Mouse (Mus musculus) splenic B cell, adult 2 months (primary cell): ENCODE results near the gene Pced1b.

Experiments
- DNase-seq: peaks from one replicate; pipeline ENCODE4 v3.0.0-alpha.2; 2011; ENCODE audit warnings: low read depth, low spot score
- H3K27me3 ChIP-seq: 2 replicates; pipeline ENCODE4 v1.6.1; 2012; ENCODE audit warnings: mild to moderate bottlenecking, low read length, moderate library complexity, mixed read lengths; ENCODE audit not compliant: control insufficient read depth, poor library complexity, insufficient read depth, severe bottlenecking
- H3K36me3 ChIP-seq: 2 replicates; pipeline ENCODE4 v1.6.1; 2012; ENCODE audit warnings: mild to moderate bottlenecking, low read length, moderate library complexity, mixed read lengths; ENCODE audit not compliant: control insufficient read depth, poor library complexity, insufficient read depth, severe bottlenecking

The Pced1b gene

DNA sequence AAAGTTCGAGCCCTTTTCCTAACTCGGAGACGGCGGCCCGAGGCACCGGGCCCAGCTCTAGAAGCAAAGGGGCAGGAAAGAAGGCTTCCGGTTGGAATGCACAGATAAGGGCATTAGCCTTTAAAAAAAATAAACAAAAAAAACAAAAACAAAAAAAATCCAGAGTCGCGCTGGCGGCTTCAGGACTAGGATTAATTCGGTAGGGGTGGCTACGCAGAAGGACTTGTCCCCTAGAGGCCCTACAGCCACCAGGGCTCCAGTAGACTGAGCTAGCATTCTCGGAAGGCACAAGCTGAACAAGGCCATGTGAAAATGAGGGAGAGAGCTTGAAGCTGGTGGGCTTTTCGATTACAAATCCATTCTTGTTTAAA, 869 bp downstream of the Pced1b start:
- DNase-seq = peak; percentile 62
- no peaks in the 10 kb centered on the region for H3K27me3 ChIP-seq
- no peaks in the 10 kb centered on the region for H3K36me3 ChIP-seq

DNA sequence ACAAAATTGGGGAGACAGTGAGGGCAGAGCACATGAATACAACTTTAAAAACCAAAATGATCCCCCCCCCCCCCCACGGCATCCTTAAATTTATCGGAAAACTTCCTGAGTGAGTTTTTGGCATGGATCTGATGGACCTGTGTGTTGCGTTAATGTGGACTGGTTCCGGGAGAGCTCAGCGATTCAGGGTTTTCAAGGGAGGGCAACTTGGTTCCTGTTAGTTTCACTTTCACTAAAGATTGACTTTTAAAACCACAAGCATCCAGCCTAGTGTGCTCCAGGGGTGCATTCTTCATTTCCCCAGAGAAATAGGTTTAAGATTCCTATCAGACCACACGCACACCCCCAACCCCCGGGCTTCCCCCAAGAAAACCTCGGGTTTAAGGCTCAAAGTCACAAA, 1.4 kb downstream of the Pced1b start:
- DNase-seq = peak; percentile 63
- Histone ChIP-seq H3K27me3 (no peaks in the 10 kb centered on the region), H3K36me3 (no peaks in the 10 kb centered on the region)

DNA sequence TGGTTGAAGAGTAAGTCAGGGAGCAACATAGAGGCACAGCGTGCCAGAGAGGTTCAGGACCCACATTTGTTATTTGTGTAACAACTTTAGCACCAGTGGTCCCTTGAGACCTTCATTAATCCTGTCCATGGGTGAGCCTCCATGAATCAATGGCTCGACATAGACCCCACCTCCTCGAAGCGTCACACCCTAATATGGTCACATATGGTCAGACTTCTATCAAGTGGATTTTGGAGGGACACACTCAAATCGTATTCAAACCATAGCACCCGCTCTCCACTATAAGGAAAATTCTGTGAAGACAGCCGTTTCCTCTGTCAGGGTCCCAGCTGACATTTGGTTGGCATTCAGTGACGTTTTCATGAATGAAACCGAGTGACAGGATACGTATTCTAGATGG, 2.4 kb downstream of the Pced1b start:
- Histone ChIP-seq H3K27me3 (no peaks in the 10 kb centered on the region), H3K36me3 (no peaks in the 10 kb centered on the region)
- peak; percentile 40 for DNase-seq

DNA sequence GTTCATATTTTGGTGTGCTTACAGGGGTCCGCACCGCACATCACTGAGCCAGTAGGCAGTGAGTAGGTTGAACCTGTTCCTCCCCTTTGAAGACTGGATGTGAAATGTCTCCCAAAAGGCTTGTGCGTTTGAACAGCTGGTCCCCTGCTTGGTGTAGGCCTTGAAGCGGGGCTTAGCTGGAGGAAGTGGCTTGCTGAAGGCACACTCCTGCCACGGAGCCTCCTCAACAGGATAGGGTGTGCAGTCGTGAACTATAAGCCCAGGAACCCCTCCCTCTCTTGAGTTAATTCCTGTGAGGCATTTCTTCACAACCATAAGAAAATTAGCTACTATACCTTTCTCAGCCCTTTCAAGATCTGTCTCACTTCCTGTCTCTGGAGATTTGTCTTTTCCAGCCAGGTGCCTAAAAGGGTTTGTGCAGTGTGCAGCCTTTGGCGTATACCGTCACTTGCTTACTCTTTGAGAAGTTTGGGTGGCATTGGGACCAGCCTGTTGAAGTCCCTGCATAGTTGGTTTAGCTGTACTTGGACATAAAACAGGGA, 5.7 kb downstream of the Pced1b start:
- DNase-seq = peak; percentile 44

DNA sequence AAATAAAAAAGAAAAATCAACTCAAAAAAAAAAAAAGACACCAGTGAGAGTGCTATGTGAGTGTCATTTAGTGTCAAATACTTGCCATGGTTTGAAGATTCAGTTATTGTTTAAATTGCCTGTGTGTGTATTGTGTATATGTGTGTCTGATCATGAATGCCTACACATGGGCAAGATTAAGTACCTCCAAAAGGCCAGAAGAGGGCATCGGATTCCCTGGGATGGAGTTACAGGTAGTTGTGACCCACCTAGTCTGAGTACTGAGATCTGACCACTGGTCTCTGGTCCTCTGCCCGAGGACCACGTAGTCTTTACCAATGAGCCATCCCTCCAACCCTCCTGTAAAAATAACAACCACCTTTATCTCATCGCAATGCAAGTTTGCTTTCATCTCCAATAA, 7.5 kb downstream of the Pced1b start:
- DNase-seq = peak; percentile 37
- Histone ChIP-seq H3K27me3 (no peaks in the 10 kb centered on the region), H3K36me3 (no peaks in the 10 kb centered on the region)

More for the DNA sequence above, 5.7 kb downstream of the Pced1b start:
- H3K36me3 ChIP-seq = no peaks in the 10 kb centered on the region
- no peaks in the 10 kb centered on the region for H3K27me3 ChIP-seq

DNA sequence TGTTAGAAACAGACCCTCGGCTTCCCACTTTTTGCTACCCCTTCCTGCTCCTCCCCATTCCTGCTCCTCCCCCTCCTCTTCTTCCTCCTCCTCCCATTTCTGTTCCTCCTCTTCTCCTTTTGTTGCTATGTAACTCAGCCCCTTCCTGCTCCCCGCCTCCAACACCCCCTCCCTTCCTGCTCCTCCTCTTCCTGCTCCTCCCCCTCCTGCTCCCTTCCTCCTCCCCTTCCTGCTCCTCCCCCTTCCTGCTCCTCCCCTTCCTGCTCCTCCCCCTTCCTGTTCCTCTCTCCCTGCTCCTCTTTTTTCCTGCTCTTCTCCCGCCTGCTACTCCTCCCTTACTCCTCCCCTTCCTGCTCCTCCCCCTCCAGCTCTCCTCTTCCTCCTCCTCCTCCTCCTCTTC, 8.9 kb downstream of the Pced1b start:
- Histone ChIP-seq H3K36me3 (no peaks in the 10 kb centered on the region), H3K27me3 (no peaks in the 10 kb centered on the region)
- DNase-seq = no peak

DNA sequence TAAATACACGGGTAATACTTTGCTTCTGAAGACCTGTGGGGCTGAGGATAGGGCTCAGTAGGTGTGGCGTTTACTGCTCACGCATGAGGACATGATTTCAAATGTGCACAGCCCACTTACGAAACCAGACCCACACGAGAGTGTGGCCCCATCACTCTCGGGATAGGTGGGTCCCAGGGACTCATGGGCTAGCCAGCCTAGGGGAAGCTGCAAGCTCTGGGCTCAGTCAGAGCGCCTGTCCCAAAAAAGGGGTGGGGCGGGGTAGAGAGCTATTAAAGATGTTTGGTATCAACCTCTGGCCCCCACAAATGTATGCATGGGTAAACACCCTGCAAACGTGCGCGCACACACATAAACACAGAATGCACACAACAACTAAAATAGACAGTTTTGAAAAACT, 9.5 kb downstream of the Pced1b start:
- DNase-seq = no peak
- H3K27me3 ChIP-seq = no peaks in the 10 kb centered on the region
- H3K36me3 ChIP-seq = no peaks in the 10 kb centered on the region

DNA sequence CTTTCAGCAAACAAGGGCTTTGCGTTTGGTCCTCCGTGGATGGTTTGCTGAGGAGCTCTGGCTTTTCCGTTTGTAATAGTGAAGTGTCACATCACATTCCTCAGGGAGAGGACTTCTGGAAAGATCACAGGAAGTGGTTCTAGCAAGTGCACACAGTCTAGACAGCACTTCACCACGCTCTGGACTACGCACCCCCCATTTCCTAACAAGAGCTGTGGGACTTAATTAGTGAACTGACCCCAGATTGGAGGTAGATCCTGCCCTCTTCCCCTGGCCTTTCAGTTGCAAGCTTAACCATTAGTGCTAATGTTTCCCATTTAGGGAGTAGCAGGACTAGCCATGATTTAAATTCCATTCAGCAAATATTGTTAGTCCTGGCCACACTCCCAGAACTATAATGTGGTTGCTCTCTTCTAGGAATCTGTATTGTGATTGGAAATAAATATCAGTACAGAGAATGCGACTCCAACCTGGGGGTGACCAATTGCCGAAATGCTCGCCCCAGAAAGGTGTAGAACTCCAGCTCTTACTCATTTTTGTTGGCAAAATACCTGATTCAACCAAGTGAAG, 10.4 kb downstream of the Pced1b start:
- Histone ChIP-seq H3K27me3 (no peaks in the 10 kb centered on the region), H3K36me3 (no peaks in the 10 kb centered on the region)
- DNase-seq = no peak

DNA sequence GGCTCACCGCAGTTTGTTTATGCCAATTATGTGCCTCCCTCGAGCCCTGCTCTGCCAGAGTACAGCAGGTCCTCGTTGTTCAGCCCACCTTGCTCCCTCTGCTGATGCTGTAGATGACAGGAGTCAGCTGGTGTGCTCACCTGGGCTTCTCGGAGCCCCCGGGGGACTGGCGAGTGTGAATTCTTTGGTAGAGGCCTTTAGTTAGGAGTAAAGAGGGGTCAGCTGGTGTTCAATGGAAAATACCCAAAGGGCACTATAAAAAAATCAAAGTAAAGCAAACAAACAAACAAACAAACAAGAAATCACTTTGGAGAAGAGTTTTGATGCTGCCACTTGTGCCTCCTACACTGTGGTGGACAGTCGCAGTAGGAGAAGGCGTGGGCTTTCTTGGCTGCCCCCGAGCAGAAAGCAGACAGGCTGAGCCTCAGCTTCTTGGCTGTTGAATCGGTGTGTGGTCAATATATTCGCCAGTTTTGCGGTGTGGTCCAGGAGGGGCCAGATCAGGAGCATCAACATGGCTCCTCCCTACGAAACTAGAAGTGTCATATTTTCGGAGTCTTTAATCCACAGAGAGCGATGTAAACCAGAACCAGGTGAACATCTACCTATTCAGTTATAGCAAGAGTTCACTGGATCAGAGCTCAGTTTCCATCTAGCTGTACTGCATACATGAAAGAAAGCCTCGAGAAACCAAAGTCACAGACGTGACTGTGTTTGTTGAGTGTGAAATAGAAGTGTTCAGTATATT, 11.8 kb downstream of the Pced1b start:
- no peaks in the 10 kb centered on the region for H3K27me3 ChIP-seq
- peak; percentile 51 for DNase-seq
- H3K36me3 ChIP-seq = no peaks in the 10 kb centered on the region

DNA sequence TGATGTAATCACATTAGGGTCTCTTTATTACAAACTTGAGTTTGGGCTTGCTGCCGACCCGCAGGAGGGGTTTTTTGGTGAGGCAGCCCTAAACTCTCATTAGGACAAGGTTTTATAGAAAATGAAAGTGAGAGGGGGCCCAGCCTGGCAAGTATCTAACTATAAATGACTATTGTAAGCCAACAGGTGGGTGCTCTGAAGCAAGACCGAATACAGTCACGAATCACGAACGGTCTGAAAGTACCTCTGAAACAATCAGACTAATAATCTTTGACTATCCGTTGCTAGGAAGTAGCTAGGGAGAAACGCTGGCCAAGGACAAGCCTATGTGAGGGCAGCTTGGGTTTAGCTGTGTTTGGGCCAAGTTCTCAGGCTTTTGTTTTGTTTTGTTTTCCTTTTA, 12.4 kb downstream of the Pced1b start:
- peak; percentile 87 for DNase-seq
- H3K36me3 ChIP-seq = no peaks in the 10 kb centered on the region
- H3K27me3 ChIP-seq = no peaks in the 10 kb centered on the region

DNA sequence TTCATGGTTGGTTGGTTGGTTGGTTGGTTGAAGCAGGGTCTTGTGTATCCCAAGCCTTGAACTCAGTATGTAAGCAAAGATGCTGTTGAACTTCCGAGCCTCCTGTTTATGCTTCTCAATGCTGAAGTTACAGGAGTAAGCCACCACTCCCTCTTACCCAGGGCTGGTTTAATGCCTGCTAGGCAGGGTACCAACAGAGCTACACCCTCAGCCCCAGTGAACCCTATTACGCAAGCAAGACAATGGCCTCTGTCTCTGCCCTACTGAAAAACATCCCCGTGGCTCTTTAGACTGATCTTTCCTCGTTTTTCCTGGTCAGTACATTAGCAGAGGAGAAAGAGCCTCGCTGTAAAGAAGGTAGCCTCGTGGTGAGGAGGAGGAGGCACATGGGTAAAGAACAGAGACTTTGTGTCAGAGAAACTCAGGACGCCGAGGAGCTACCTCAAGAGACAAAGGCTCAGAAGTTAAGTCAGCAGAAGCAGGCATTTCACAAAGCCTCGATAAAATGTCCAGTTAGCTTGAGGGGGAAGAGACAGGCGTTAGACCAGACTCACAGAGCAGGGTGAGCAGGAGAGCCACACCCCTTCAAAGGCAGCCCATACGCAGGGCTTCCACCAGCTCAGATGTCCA, 13.2 kb downstream of the Pced1b start:
- Histone ChIP-seq H3K36me3 (no peaks in the 10 kb centered on the region), H3K27me3 (no peaks in the 10 kb centered on the region)
- DNase-seq = no peak

DNA sequence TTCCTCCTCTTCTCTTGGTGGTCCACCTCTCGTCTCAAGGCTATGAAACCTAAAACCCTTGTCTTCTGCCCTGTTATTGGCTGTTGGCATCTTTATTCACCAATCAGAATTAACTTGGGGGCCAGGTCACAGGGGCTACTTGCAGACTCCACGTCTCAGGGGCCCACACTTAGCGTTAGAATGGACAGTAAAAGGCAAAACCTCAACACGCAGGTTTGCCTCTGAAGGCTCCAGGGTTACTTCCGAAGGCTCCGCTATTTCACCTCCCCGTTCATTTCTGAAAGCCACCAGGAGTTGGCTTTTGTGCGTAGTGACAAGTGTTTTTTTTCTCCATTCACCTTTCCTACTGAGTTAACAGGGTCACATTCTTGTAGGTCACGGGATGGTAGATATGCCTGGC, 15.3 kb downstream of the Pced1b start:
- no peak for DNase-seq
- Histone ChIP-seq H3K27me3 (no peaks in the 10 kb centered on the region), H3K36me3 (no peaks in the 10 kb centered on the region)

DNA sequence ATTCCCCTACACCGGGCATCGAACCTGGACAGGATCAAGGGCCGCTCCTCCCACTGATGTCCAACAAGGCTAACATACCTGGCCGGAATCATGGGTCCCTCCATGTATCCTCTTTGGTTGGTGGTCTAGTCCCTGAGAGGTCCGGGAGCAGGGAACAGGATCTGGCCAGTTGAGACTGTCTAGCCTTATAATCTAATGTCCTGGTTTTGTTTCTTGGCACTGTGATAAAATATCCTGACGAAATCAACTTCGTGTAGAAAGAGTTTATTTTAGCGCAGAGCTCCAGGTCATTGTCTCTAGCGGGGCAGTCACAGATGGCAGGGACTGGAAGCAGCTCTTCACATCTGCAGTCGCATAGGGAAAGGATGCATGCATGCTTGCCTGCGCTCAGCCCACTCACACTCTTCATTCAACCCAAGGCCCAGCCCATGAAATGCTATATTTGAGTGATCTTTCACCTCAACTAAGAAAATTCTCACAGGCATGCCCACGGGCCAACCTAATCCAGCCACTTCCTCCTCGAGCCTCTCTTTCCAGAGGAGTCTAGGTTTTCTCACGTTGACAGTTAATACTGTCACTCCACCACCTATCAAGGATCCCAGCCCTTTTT, 19.4 kb downstream of the Pced1b start:
- DNase-seq = no peak
- Histone ChIP-seq H3K27me3 (no peaks in the 10 kb centered on the region), H3K36me3 (no peaks in the 10 kb centered on the region)

DNA sequence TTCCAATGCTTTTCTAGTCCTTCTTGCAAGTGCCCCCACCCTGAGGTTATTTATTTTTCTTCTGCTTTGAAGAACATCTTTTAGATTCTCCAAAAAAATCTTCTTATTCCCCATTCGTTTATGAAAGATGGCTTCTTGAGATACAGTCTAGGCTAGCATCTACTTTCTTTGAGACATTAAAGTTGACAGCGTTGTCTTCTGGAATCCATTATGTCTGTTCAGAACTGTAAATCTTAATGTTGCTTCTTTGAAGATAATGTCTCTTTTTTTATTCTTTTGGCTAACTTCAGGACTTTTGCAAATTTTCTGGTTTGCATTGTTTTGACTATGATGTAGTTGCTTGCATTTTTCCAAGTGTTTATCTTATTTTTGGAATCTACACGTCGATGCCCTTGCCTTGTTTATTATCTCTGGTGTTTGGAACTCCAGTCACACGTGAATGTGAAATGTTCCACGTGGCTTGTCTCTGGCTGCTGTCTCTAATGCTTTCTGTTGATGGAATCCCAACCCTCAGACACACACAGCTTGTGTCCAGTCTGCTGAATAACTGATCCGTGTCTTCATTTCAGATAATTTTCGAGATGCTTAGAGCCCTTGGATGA, 20.3 kb downstream of the Pced1b start:
- Histone ChIP-seq H3K27me3 (no peaks in the 10 kb centered on the region), H3K36me3 (no peaks in the 10 kb centered on the region)
- no peak for DNase-seq
